Mouse (Mus musculus) heart, embryonic 15.5 days (tissue): Measurements from ENCODE around the gene Apba1. TPM values are rescaled to one million over a fixed set of nuclear protein-coding genes. Genes with fewer than 3 reads are reported as not detected.

ENCODE experiments used
- ATAC-seq: fragments of 200-750 bp; cut with Nextera tagmentation; replicated peaks from 2 replicates; pipeline ENCODE4 v1.8.0; 2017; ENCODE audit warnings: low read depth, moderate TSS enrichment; ENCODE audit not compliant: insufficient number of reproducible peaks, insufficient read depth, low FRiP score
- H3K27ac ChIP-seq: fragments of 300-500 bp; sonication (generic); 2 replicates; pipeline ENCODE4 v1.5.1; 2015; ENCODE audit warnings: mild to moderate bottlenecking, inconsistent platforms
- H3K27me3 ChIP-seq: fragments of 300-500 bp; sonication (generic); 2 replicates; pipeline ENCODE4 v1.6.1; 2015; ENCODE audit warnings: inconsistent platforms
- H3K36me3 ChIP-seq: fragments of 300-500 bp; sonication (generic); 2 replicates; pipeline ENCODE4 v1.6.1; 2015; ENCODE audit warnings: mild to moderate bottlenecking, inconsistent platforms
- H3K4me1 ChIP-seq: fragments of 300-500 bp; sonication (generic); replicated peaks from 2 replicates; pipeline ENCODE4 v1.6.1; 2015; ENCODE audit warnings: inconsistent platforms
- H3K4me2 ChIP-seq: fragments of 300-500 bp; sonication (generic); 2 replicates; pipeline ENCODE4 v1.6.1; 2015; ENCODE audit warnings: inconsistent platforms, mild to moderate bottlenecking, moderate library complexity
- H3K4me3 ChIP-seq: fragments of 300-500 bp; sonication (generic); 2 replicates; pipeline ENCODE4 v1.5.1; 2015; ENCODE audit warnings: mild to moderate bottlenecking, inconsistent platforms
- H3K9ac ChIP-seq: fragments of 300-500 bp; sonication (generic); 2 replicates; pipeline ENCODE4 v1.6.1; 2015; ENCODE audit warnings: mild to moderate bottlenecking, inconsistent platforms
- H3K9me3 ChIP-seq: fragments of 300-500 bp; sonication (generic); replicated peaks from 2 replicates; pipeline ENCODE4 v1.6.1; 2016; ENCODE audit warnings: inconsistent platforms
- WGBS: fragments of 180-500 bp; shearing (Covaris S2); methylation state at CpG from one replicate; pipeline ENCODE4 v1.1.7; 2015; ENCODE audit warnings: mixed read lengths; 5-methylcytosine and 5-hydroxymethylcytosine counted together
- polyA plus RNA-seq: library from polyadenylated mRNA; unstranded; fragments of >200 nt; fragmentation: Nextera tagmentation; extraction: Ambion mirVana; gene quantifications from 2 replicates; pipeline ENCODE4 v1.2.1, GENCODE M21; 2015

Gene Apba1
- polyA plus RNA-seq, 1 experiment from 2014 or later = 0.37 TPM

GRCm38 (mm10) chr19:23879862-23880261 lies 121.2 kb downstream of the Apba1 start:
- peak; percentile 88 for ATAC-seq
- no peak overlapping the region for H3K9ac ChIP-seq
- H3K36me3 ChIP-seq = no peaks in the 10 kb centered on the region
- H3K4me2 ChIP-seq = no peak overlapping the region
- 38% methylated on average over 7 of the region's 7 CpGs for WGBS
- H3K4me1 ChIP-seq = 0 out of 2 replicates have a peak, but pooled peaks cover 6% of the 10 kb centered on the region
- H3K4me3 ChIP-seq = no peak overlapping the region
- H3K27ac ChIP-seq = peak overlapping the region; percentile 56; the same call in 1 of the 2 replicates
- no peaks in the 10 kb centered on the region for H3K9me3 ChIP-seq
- H3K27me3 ChIP-seq = no peaks in the 10 kb centered on the region

DNA sequence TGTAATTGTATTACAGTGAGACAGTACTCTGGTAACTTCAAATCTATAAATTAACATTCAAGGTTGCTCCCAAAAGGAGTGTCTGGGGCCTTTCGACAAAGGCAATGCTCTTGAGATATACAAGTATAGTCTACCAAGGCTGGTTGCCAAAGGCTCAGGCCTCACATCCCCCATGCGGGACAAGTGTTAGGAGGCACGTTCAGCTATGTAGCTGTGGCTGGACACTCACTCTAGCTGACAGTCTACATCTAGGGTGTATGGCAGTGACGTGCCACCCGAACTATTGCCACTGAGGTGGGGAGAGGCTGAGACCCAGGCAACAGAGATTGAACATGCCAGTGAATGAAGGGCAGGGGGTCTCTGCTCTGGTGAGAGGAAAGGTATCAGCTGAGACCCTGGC lies 127.5 kb downstream of the Apba1 start:
- H3K4me1 ChIP-seq = 0 out of 2 replicates have a peak, but pooled peaks cover 3% of the 10 kb centered on the region
- 45% methylated on average over 5 of the region's 5 CpGs for whole genome bisulfite sequencing
- no peaks in the 10 kb centered on the region for H3K9me3 ChIP-seq
- no peak overlapping the region for H3K4me2 ChIP-seq
- H3K36me3 ChIP-seq = no peaks in the 10 kb centered on the region
- H3K4me3 ChIP-seq = no peak overlapping the region
- H3K27ac ChIP-seq = no peak overlapping the region
- H3K9ac ChIP-seq = no peak overlapping the region
- H3K27me3 ChIP-seq = peaks cover 3% of the 10 kb centered on the region
- peak; percentile 58; the same call in 1 of the 2 replicates for ATAC-seq

DNA sequence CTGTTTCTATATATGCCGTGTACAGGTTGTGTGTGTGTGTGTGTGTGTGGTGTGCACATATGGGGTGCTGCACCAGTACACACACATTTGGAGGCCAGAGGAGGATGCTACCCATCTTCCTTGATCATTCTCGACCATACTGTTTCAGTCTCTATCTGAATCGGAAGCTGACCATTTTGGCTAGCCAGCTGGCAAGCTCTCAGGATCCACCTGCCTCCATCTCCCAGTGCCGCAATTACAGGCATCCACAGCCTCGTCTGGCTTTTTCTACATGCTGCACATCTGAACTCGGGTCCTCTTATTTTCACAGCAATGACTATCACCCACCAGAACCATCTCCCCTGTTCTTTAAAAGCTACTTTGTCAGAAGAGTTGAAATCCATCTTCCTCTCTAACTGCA lies 132.7 kb downstream of the Apba1 start:
- H3K9ac ChIP-seq = no peak overlapping the region
- peaks cover 39% of the 10 kb centered on the region for H3K27me3 ChIP-seq
- H3K4me2 ChIP-seq = no peak overlapping the region
- ATAC-seq = no peak
- 79% methylated on average over 6 of the region's 6 CpGs for WGBS
- no peak overlapping the region for H3K4me3 ChIP-seq
- no peaks in the 10 kb centered on the region for H3K36me3 ChIP-seq
- no peaks in the 10 kb centered on the region for H3K9me3 ChIP-seq
- H3K27ac ChIP-seq = no peak overlapping the region
- H3K4me1 ChIP-seq = peaks cover 11% of the 10 kb centered on the region

DNA sequence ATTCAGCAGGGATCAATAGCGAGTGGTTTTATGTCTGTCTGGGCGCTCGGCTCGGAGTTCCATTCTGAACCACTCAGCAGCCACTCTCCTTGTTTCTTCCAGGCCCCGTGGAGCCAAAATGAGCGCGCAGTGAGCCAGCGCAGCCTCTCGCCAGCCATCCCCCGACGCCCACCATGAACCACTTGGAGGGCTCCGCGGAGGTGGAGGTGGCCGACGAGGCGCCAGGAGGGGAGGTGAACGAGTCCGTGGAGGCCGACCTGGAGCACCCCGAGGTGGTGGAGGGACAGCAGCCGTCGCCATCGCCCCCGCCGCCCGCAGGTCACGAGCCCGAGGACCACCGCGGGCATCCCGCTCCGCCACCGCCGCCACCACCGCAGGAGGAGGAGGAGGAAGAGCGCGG lies 133.9 kb downstream of the Apba1 start:
- Histone ChIP-seq H3K4me1 (peaks cover 11% of the 10 kb centered on the region), H3K4me2 (peak overlapping the region; percentile 80), H3K4me3 (peak overlapping the region; percentile 50), H3K27me3 (peaks cover 39% of the 10 kb centered on the region), H3K36me3 (no peaks in the 10 kb centered on the region), H3K9ac (peak overlapping the region; percentile 48), H3K9me3 (no peaks in the 10 kb centered on the region), H3K27ac (no peak overlapping the region)
- 28% methylated on average over 37 of the region's 37 CpGs for WGBS
- no peak for ATAC-seq

DNA sequence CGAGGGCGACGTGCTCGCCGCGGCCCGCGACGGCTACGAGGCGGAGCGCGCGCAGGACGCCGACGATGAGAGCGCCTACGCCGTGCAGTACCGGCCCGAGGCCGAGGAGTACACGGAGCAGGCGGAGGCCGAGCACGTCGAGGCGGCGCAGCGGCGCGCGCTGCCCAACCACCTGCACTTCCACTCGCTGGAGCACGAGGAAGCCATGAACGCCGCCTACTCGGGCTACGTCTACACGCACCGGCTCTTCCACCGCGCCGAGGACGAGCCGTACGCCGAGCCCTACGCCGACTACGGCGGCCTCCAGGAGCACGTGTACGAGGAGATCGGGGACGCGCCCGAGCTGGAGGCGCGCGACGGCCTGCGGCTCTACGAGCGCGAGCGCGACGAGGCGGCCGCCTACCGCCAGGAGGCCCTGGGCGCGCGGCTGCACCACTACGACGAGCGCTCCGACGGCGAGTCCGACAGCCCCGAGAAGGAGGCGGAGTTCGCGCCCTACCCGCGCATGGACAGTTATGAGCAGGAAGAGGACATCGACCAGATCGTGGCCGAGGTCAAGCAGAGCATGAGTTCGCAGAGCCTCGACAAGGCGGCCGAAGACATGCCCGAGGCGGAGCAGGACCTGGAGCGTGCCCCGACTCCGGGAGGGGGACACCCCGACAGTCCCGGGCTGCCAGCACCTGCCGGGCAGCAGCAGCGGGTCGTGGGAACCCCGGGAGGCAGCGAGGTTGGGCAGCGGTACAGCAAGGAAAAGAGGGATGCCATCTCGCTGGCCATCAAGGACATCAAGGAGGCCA lies 134.6 kb downstream of the Apba1 start:
- ATAC-seq = peak; percentile 66
- H3K4me2 ChIP-seq = peak overlapping the region; percentile 80
- peaks cover 39% of the 10 kb centered on the region for H3K27me3 ChIP-seq
- H3K4me1 ChIP-seq = peaks cover 11% of the 10 kb centered on the region
- peak overlapping the region; percentile 48 for H3K9ac ChIP-seq
- no peaks in the 10 kb centered on the region for H3K9me3 ChIP-seq
- no peaks in the 10 kb centered on the region for H3K36me3 ChIP-seq
- no peak overlapping the region for H3K27ac ChIP-seq
- H3K4me3 ChIP-seq = peak overlapping the region; percentile 50
- 18% methylated on average over 107 of the region's 110 CpGs for WGBS

DNA sequence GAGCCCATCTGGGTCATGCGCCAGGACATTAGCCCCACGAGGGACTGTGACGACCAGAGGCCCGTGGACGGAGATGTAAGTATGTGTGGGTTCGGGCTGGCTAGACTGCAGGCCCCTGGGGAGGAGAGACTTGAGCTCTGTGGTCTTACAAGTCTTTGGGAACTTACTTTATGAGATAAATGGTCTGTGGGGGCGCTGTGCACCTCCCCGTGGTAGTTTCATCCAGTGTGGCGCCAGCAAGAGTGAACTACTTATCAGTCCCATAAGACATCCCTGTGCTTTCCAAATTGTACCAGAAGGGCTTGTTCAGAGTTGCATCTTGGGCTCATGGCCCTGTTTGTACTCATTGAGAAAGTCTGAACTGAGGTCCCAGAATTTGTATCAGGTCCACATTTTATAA lies 135.3 kb downstream of the Apba1 start:
- H3K36me3 ChIP-seq = no peaks in the 10 kb centered on the region

DNA sequence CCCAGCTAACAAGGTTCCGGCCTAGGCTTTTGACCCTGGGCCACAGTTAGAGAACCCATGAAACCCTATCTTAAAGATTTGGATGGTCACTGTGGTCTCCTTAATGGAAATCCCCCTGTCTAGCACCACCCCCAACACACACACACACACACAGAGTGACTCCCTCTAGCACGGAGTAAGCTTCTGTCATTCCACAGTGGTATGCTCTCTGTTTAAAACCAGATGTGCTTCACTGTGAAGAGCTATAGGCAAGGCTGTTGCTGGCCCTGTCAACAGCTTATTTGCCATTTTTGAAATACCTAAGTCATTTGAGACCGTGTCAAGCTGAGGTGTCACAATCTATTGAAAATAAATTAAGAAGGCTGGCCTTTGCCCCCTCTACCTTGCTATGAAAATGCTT lies 136.1 kb downstream of the Apba1 start:
- H3K9ac ChIP-seq = no peak overlapping the region
- WGBS = 54% methylated on average over 3 of the region's 3 CpGs
- no peaks in the 10 kb centered on the region for H3K36me3 ChIP-seq
- no peak overlapping the region for H3K4me3 ChIP-seq
- H3K27ac ChIP-seq = no peak overlapping the region
- H3K4me2 ChIP-seq = no peak overlapping the region
- H3K27me3 ChIP-seq = peaks cover 39% of the 10 kb centered on the region
- no peak for ATAC-seq
- H3K9me3 ChIP-seq = no peaks in the 10 kb centered on the region
- peaks cover 11% of the 10 kb centered on the region for H3K4me1 ChIP-seq

More for the DNA sequence above, 135.3 kb downstream of the Apba1 start:
- no peak for ATAC-seq
- H3K27me3 ChIP-seq = peaks cover 39% of the 10 kb centered on the region
- no peak overlapping the region for H3K27ac ChIP-seq
- H3K4me3 ChIP-seq = no peak overlapping the region
- H3K9me3 ChIP-seq = no peaks in the 10 kb centered on the region
- WGBS = 70% methylated on average over 9 of the region's 9 CpGs
- no peak overlapping the region for H3K9ac ChIP-seq
- peaks cover 11% of the 10 kb centered on the region for H3K4me1 ChIP-seq
- no peak overlapping the region; the same call in 1 of the 2 replicates for H3K4me2 ChIP-seq

DNA sequence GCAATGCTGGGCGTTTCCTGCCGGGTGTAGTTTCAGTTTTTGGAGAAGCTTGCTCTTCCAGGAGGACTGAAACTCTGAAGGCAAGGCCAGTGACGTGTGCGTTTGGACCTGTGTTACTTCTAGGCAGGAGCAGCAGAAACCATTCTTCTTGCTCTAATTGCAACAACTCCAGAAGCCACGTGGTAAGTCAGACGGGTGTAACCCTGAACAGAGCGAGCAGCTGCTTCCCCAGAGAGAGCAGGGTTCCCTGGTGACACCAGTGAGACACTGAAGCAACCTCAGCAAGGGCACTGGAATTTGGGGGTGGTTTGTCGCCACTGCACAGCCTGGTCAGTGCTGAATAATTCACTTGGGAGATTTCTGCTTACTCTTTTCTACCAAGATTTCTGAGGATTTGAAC lies 138.2 kb downstream of the Apba1 start:
- H3K4me1 ChIP-seq = peaks cover 11% of the 10 kb centered on the region
- no peak overlapping the region for H3K9ac ChIP-seq
- H3K27me3 ChIP-seq = peaks cover 28% of the 10 kb centered on the region
- no peak for ATAC-seq
- WGBS = 64% methylated on average over 8 of the region's 8 CpGs
- H3K36me3 ChIP-seq = no peaks in the 10 kb centered on the region
- no peak overlapping the region for H3K4me2 ChIP-seq
- no peaks in the 10 kb centered on the region for H3K9me3 ChIP-seq
- no peak overlapping the region for H3K4me3 ChIP-seq
- no peak overlapping the region for H3K27ac ChIP-seq

DNA sequence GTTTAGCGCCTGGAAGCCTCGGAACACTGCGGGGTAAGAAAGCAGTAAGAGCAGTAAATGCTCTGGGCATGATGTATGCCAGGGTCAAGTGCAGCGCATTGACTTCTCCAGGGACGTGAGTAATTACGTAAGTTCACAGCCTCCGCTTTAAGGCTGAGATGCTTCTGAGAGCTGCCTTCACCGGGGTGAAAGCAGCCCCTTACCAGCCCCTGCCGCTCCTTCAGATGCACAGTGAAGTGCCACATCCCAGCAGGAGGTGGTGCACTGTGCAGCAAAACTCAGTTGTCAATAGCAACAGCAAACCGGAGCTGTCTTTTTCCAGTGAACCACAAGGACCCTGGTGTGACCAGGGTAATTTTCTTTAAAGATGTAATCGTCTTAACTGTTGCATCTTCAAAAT lies 139.8 kb downstream of the Apba1 start:
- Histone ChIP-seq H3K27ac (no peak overlapping the region), H3K4me2 (no peak overlapping the region), H3K36me3 (no peaks in the 10 kb centered on the region), H3K9me3 (no peaks in the 10 kb centered on the region), H3K4me1 (peaks cover 1% of the 10 kb centered on the region), H3K27me3 (peaks cover 13% of the 10 kb centered on the region), H3K9ac (no peak overlapping the region), H3K4me3 (no peak overlapping the region)
- WGBS = 64% methylated on average over 11 of the region's 11 CpGs
- ATAC-seq = no peak

GRCm38 (mm10) chr19:23901177-23901576 lies 142.5 kb downstream of the Apba1 start:
- no peak for ATAC-seq
- WGBS = 67% methylated on average over 3 of the region's 3 CpGs
- H3K9ac ChIP-seq = no peak overlapping the region
- no peaks in the 10 kb centered on the region for H3K36me3 ChIP-seq
- no peaks in the 10 kb centered on the region for H3K9me3 ChIP-seq
- H3K4me2 ChIP-seq = no peak overlapping the region
- H3K4me1 ChIP-seq = no peaks in the 10 kb centered on the region
- no peak overlapping the region for H3K27ac ChIP-seq
- H3K4me3 ChIP-seq = no peak overlapping the region
- H3K27me3 ChIP-seq = 0 out of 2 replicates have a peak, but pooled peaks cover 5% of the 10 kb centered on the region

DNA sequence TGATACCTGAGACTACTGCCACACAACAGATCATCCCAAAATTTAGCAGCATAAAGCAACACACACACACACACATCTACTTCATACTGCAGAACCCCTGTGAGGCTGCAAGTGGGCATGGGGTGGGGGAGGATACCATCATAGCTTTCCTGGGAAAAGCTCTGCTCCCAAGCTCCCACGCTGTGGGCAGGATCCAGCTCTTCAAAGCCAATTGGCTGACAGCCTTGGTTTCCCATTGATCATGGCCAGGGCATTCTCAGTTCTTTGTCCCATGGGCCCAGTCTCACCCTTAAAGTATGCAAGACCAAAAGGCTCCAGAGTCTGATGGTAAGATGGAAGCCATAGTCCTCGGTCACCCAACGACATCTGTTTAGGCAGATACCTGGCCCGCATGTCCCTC lies 143.1 kb downstream of the Apba1 start:
- H3K4me1 ChIP-seq = no peaks in the 10 kb centered on the region
- WGBS = 82% methylated on average over 4 of the region's 4 CpGs
- no peaks in the 10 kb centered on the region for H3K36me3 ChIP-seq
- no peak for ATAC-seq
- no peak overlapping the region for H3K4me3 ChIP-seq
- H3K27ac ChIP-seq = no peak overlapping the region
- H3K9ac ChIP-seq = no peak overlapping the region
- no peak overlapping the region for H3K4me2 ChIP-seq
- no peaks in the 10 kb centered on the region for H3K9me3 ChIP-seq
- H3K27me3 ChIP-seq = 0 out of 2 replicates have a peak, but pooled peaks cover 5% of the 10 kb centered on the region

DNA sequence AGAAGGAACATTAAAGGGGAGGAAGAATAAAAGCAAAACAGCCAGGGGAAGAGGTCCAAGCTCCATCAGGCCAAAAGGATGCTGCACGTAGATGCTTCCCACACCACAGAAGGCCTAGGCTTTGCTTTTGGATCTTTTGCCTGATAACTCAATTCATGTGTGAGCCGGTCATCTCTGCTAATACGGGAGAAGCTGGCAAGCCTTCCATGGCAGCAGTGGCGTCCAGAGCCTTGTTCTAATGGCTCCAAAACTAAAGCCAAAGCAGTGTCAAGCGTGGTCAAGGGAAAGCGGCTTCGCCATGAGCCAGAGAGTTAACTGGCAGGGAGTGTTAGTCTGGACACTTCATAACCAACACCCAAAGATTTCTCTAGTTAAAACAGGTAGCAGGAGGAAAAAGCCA lies 144.4 kb downstream of the Apba1 start:
- 90% methylated on average over 7 of the region's 7 CpGs for WGBS
- H3K27ac ChIP-seq = no peak overlapping the region
- no peak overlapping the region for H3K9ac ChIP-seq
- H3K27me3 ChIP-seq = 0 out of 2 replicates have a peak, but pooled peaks cover 5% of the 10 kb centered on the region
- no peaks in the 10 kb centered on the region for H3K36me3 ChIP-seq
- no peaks in the 10 kb centered on the region for H3K4me1 ChIP-seq
- no peak overlapping the region for H3K4me2 ChIP-seq
- no peak for ATAC-seq
- no peak overlapping the region for H3K4me3 ChIP-seq
- H3K9me3 ChIP-seq = no peaks in the 10 kb centered on the region
